Mouse (Mus musculus): ENCODE measurements around the gene Fam25c. TPM values are rescaled to one million over a fixed set of nuclear protein-coding genes. Genes with fewer than 3 reads are reported as not detected.

Fam25c gene
- 0.48 TPM in 1 of 2 replicates, not detected in the other for polyA plus RNA-seq (2012; rRNA removed)
- 0.28 and 0.40 TPM in 2 replicates for polyA plus RNA-seq (2014; fragmentation: Nextera tagmentation; extraction: Ambion mirVana)

GRCm38 (mm10) chr14:34355301-34355700 lies at the start of gene Fam25c:
Gene Fam25c, minus strand, starts transcription at chr14:34355433.
- Histone ChIP-seq H3K4me1 (replicated peaks; ENCODE audit: control insufficient read depth in 2 of 2, insufficient read depth in 2 of 2, low read length in 1 of 2) (peaks cover 0 to 11% of the 10 kb centered on the region in 2 experiments; a peak in 2 of 4 replicates), H3K36me3 (replicated peaks; ENCODE audit: control insufficient read depth, insufficient read depth, low read depth) (no peaks in the 10 kb centered on the region), H3K9ac (replicated peaks) (no peak within 1 kb of the TSS), H3K27ac (no peak within 1 kb of the TSS), H3K4me2 (ENCODE audit: low read depth) (no peak within 1 kb of the TSS), H3K4me3 (ENCODE audit: insufficient read depth in 1 of 2, low read depth in 2 of 2, low read length in 2 of 2) (no peak within 1 kb of the TSS), H3K27me3 (ENCODE audit: control insufficient read depth, insufficient read depth, low read length) (no peaks in the 10 kb centered on the region), H3K9me3 (ENCODE audit: control insufficient read depth, low read length) (no peaks in the 10 kb centered on the region)
- ATAC-seq (ENCODE audit: insufficient read depth) (no peak), DNase-seq (ENCODE audit: low read depth in 3 of 3, low spot score in 3 of 3) (no peak)
- TF ChIP-seq CTCF (IDR thresholded peaks at IDR 0.05; ENCODE audit: low read depth) (no peak), EP300 (IDR thresholded peaks at IDR 0.05; ENCODE audit: low read depth) (no peak)
- WGBS (ENCODE audit: insufficient replicate concordance) = 52% methylated on average over 6 of the region's 6 CpGs

- Histone ChIP-seq H3K36me3 (replicated peaks; ENCODE audit: control insufficient read depth, insufficient read depth, low read depth) (no peaks in the 10 kb centered on the region), H3K9ac (replicated peaks) (no peak overlapping the region), H3K9me3 (ENCODE audit: control insufficient read depth, low read length) (no peaks in the 10 kb centered on the region), H3K27me3 (ENCODE audit: control insufficient read depth, insufficient read depth, low read length) (no peaks in the 10 kb centered on the region), H3K4me1 (replicated peaks; ENCODE audit: control insufficient read depth in 2 of 2, insufficient read depth in 2 of 2, low read length in 1 of 2) (no peaks in the 10 kb centered on the region), H3K4me2 (ENCODE audit: low read depth) (no peak overlapping the region), H3K27ac (no peak overlapping the region), H3K4me3 (ENCODE audit: insufficient read depth in 1 of 2, low read depth in 2 of 2, low read length in 2 of 2) (no peak overlapping the region)
- no peak for ATAC-seq (ENCODE audit: insufficient read depth)
- no peak for TF ChIP-seq EP300 (IDR thresholded peaks at IDR 0.05; ENCODE audit: low read depth)
- TF ChIP-seq CTCF (IDR thresholded peaks at IDR 0.05; ENCODE audit: low read depth) = no peak
- DNase-seq (ENCODE audit: low read depth in 3 of 3, low spot score in 3 of 3) = no peak
- WGBS (ENCODE audit: insufficient replicate concordance) = 77% methylated on average over 7 of the region's 7 CpGs
These were observed 48.2 kb upstream of the Fam25c start for GRCm38 (mm10) chr14:34403424-34403823.

GRCm38 (mm10) chr14:34402871-34403270 lies 47.6 kb upstream of the Fam25c start:
- H3K36me3 ChIP-seq (replicated peaks; ENCODE audit: control insufficient read depth, insufficient read depth, low read depth) = no peaks in the 10 kb centered on the region
- no peaks in the 10 kb centered on the region for H3K27me3 ChIP-seq (ENCODE audit: control insufficient read depth, insufficient read depth, low read length)
- H3K27ac ChIP-seq = no peak overlapping the region
- no peaks in the 10 kb centered on the region for H3K4me1 ChIP-seq (replicated peaks; ENCODE audit: control insufficient read depth in 2 of 2, insufficient read depth in 2 of 2, low read length in 1 of 2)
- ATAC-seq (ENCODE audit: insufficient read depth) = no peak
- no peak overlapping the region for H3K9ac ChIP-seq (replicated peaks)
- H3K4me3 ChIP-seq (ENCODE audit: insufficient read depth in 1 of 2, low read depth in 2 of 2, low read length in 2 of 2) = no peak overlapping the region
- TF ChIP-seq EP300 (IDR thresholded peaks at IDR 0.05; ENCODE audit: low read depth) (no peak), CTCF (IDR thresholded peaks at IDR 0.05; ENCODE audit: low read depth) (no peak)
- no peaks in the 10 kb centered on the region for H3K9me3 ChIP-seq (ENCODE audit: control insufficient read depth, low read length)
- no peak for DNase-seq (ENCODE audit: low read depth in 3 of 3, low spot score in 3 of 3)
- 70% methylated on average over 8 of the region's 8 CpGs for WGBS (ENCODE audit: insufficient replicate concordance)
- no peak overlapping the region for H3K4me2 ChIP-seq (ENCODE audit: low read depth)

GRCm38 (mm10) chr14:34401135-34401534 lies 45.9 kb upstream of the Fam25c start:
- Histone ChIP-seq H3K36me3 (replicated peaks; ENCODE audit: control insufficient read depth, insufficient read depth, low read depth) (no peaks in the 10 kb centered on the region), H3K27ac (no peak overlapping the region), H3K4me3 (ENCODE audit: insufficient read depth in 1 of 2, low read depth in 2 of 2, low read length in 2 of 2) (no peak overlapping the region), H3K9me3 (ENCODE audit: control insufficient read depth, low read length) (no peaks in the 10 kb centered on the region), H3K9ac (replicated peaks) (no peak overlapping the region), H3K4me2 (ENCODE audit: low read depth) (no peak overlapping the region), H3K27me3 (ENCODE audit: control insufficient read depth, insufficient read depth, low read length) (no peaks in the 10 kb centered on the region), H3K4me1 (replicated peaks; ENCODE audit: control insufficient read depth in 2 of 2, insufficient read depth in 2 of 2, low read length in 1 of 2) (no peaks in the 10 kb centered on the region)
- WGBS (ENCODE audit: insufficient replicate concordance) = 23% methylated on average over 6 of the region's 6 CpGs
- TF ChIP-seq CTCF (IDR thresholded peaks at IDR 0.05; ENCODE audit: low read depth) (peak; percentile 97), EP300 (IDR thresholded peaks at IDR 0.05; ENCODE audit: low read depth) (no peak)
- DNase-seq (ENCODE audit: low read depth in 3 of 3, low spot score in 3 of 3) = peak; percentile 42 to 53 (median 45)
- ATAC-seq (ENCODE audit: insufficient read depth) = no peak

GRCm38 (mm10) chr14:34400021-34400420 lies 44.8 kb upstream of the Fam25c start:
- Histone ChIP-seq H3K4me1 (replicated peaks; ENCODE audit: control insufficient read depth in 2 of 2, insufficient read depth in 2 of 2, low read length in 1 of 2) (no peaks in the 10 kb centered on the region), H3K4me3 (ENCODE audit: insufficient read depth in 1 of 2, low read depth in 2 of 2, low read length in 2 of 2) (no peak overlapping the region), H3K9me3 (ENCODE audit: control insufficient read depth, low read length) (no peaks in the 10 kb centered on the region), H3K27me3 (ENCODE audit: control insufficient read depth, insufficient read depth, low read length) (no peaks in the 10 kb centered on the region), H3K36me3 (replicated peaks; ENCODE audit: control insufficient read depth, insufficient read depth, low read depth) (no peaks in the 10 kb centered on the region), H3K4me2 (ENCODE audit: low read depth) (no peak overlapping the region), H3K27ac (no peak overlapping the region), H3K9ac (replicated peaks) (no peak overlapping the region)
- no peak for TF ChIP-seq EP300 (IDR thresholded peaks at IDR 0.05; ENCODE audit: low read depth)
- TF ChIP-seq CTCF (IDR thresholded peaks at IDR 0.05; ENCODE audit: low read depth) = no peak
- DNase-seq (ENCODE audit: low read depth in 3 of 3, low spot score in 3 of 3) (no peak), ATAC-seq (ENCODE audit: insufficient read depth) (no peak)
- 74% methylated on average over 3 of the region's 3 CpGs for WGBS (ENCODE audit: insufficient replicate concordance)

All from liver, embryonic 14.5 days (tissue).